Mouse (Mus musculus) ES-E14 (cell line): ENCODE measurements around the gene Syde1. TPM values are rescaled to one million over a fixed set of nuclear protein-coding genes. Genes with fewer than 3 reads are reported as not detected.

ENCODE experiments used
- DNase-seq: peaks from one replicate; pipeline ENCODE4 v3.0.0-alpha.2; 2013; ENCODE audit warnings: low read depth, low spot score
- H3K27ac ChIP-seq: 2 replicates; pipeline ENCODE4 v1.5.1; 2012; ENCODE audit warnings: low read depth, mild to moderate bottlenecking, low read length, moderate library complexity, mixed read lengths; ENCODE audit not compliant: poor library complexity, insufficient read depth, severe bottlenecking
- H3K36me3 ChIP-seq: 2 replicates; pipeline ENCODE4 v1.6.1; 2012; ENCODE audit warnings: mild to moderate bottlenecking, low read length, moderate library complexity, mixed read lengths; ENCODE audit not compliant: control insufficient read depth, poor library complexity, insufficient read depth, severe bottlenecking
- H3K4me1 ChIP-seq, 2 experiments: fragments of 150-350 bp in 1 of 2; sonication (generic) in 1 of 2; 2 replicates each; pipeline ENCODE4 v1.6.1; 2012; ENCODE audit warnings: low read length in 2 of 2, mild to moderate bottlenecking in 1 of 2, mixed read lengths in 1 of 2; ENCODE audit not compliant: control insufficient read depth in 2 of 2, insufficient read depth in 2 of 2, poor library complexity in 1 of 2
- H3K4me3 ChIP-seq, 2 experiments: fragments of 150-350 bp in 1 of 2; sonication (generic) in 1 of 2; 2 replicates each; pipeline ENCODE4 v1.5.1; 2012; ENCODE audit warnings: low read length in 2 of 2, low read depth in 1 of 2, mild to moderate bottlenecking in 1 of 2, mixed read lengths in 1 of 2; ENCODE audit not compliant: insufficient read depth in 1 of 2, poor library complexity in 1 of 2, severe bottlenecking in 1 of 2
- H3K9ac ChIP-seq: 2 replicates; pipeline ENCODE4 v1.6.1; 2012; ENCODE audit warnings: low read depth, mild to moderate bottlenecking, low read length, mixed read lengths; ENCODE audit not compliant: poor library complexity, insufficient read depth, severe bottlenecking
- H3K9me3 ChIP-seq: fragments of 150-350 bp; sonication (generic); 2 replicates; pipeline ENCODE4 v1.6.1; 2012; ENCODE audit warnings: low read depth, mild to moderate bottlenecking, low read length; ENCODE audit not compliant: control insufficient read depth, insufficient read depth
- CHD2 ChIP-seq: IDR thresholded peaks from 2 replicates; pipeline ENCODE4 v1.6.1; 2014; ENCODE audit warnings: mild to moderate bottlenecking, low read depth, low read length, inconsistent platforms
- HCFC1 ChIP-seq: IDR thresholded peaks from 2 replicates; pipeline ENCODE4 v1.6.1; 2012; ENCODE audit warnings: low read length, inconsistent platforms, borderline replicate concordance; ENCODE audit not compliant: insufficient read depth
- MAFK ChIP-seq: IDR thresholded peaks from 2 replicates; pipeline ENCODE4 v1.6.1; 2014; ENCODE audit warnings: mild to moderate bottlenecking, low read depth, low read length, inconsistent platforms; ENCODE audit not compliant: insufficient read depth
- ZC3H11A ChIP-seq: IDR thresholded peaks from 2 replicates; pipeline ENCODE4 v1.6.1; 2012; ENCODE audit warnings: low read depth, mild to moderate bottlenecking, inconsistent platforms, low read length, borderline replicate concordance
- ZNF384 ChIP-seq: IDR thresholded peaks from 2 replicates; pipeline ENCODE4 v1.6.1; 2012; ENCODE audit warnings: low read depth, low read length, inconsistent platforms
- in situ Hi-C, 2 experiments: fragments of 600-800 bp; cut with MboI; formaldehyde crosslinking; loops; one replicate each; pipeline ENCODE4 v1.15.1; 2025; ENCODE audit warnings: low sequenced_read_pairs in 2 of 2, inconsistent platforms in 1 of 2; ENCODE audit not compliant: unreplicated experiment in 2 of 2
- total RNA-seq: library from RNA; depleted of rRNA; stranded (reverse); fragments of 300-350 nt; gene quantifications from 2 replicates; pipeline ENCODE4 v1.2.3, GENCODE M21; 2012

Syde1 gene
- total RNA-seq, 1 experiment, result 5.4 TPM

GRCm38 (mm10) chr10:78607602-78608001, 15.8 kb upstream of the Syde1 start:
- Histone ChIP-seq H3K9ac (no peak overlapping the region), H3K4me1 (no peaks in the 10 kb centered on the region), H3K9me3 (no peaks in the 10 kb centered on the region), H3K4me3 (no peak overlapping the region), H3K27ac (no peak overlapping the region), H3K36me3 (no peaks in the 10 kb centered on the region)
- in situ Hi-C loops, result no loop called here
- DNase-seq, result no peak
- no peak for TF ChIP-seq HCFC1
- TF ChIP-seq ZC3H11A, result no peak
- TF ChIP-seq MAFK, result no peak
- no peak for TF ChIP-seq CHD2
- TF ChIP-seq ZNF384, result no peak

GRCm38 (mm10) chr10:78605080-78605479, 13.3 kb upstream of the Syde1 start:
- H3K9me3 ChIP-seq, result no peaks in the 10 kb centered on the region
- no peak overlapping the region for H3K4me3 ChIP-seq
- no peak for DNase-seq
- in situ Hi-C loops, result no loop called here
- no peak overlapping the region for H3K27ac ChIP-seq
- no peak overlapping the region for H3K9ac ChIP-seq
- H3K36me3 ChIP-seq, result no peaks in the 10 kb centered on the region
- TF ChIP-seq ZC3H11A (0 out of 2 replicates have a peak, but pooled peaks have one; percentile 20), MAFK (no peak), ZNF384 (peak; percentile 79)
- no peaks in the 10 kb centered on the region for H3K4me1 ChIP-seq

GRCm38 (mm10) chr10:78599865-78600264, 8.1 kb upstream of the Syde1 start:
- Histone ChIP-seq H3K9me3 (no peaks in the 10 kb centered on the region), H3K36me3 (no peaks in the 10 kb centered on the region), H3K4me3 (no peak overlapping the region), H3K4me1 (no peaks in the 10 kb centered on the region), H3K9ac (no peak overlapping the region), H3K27ac (no peak overlapping the region)
- DNase-seq, result no peak
- TF ChIP-seq ZNF384 (no peak), HCFC1 (no peak), MAFK (no peak), ZC3H11A (no peak), CHD2 (no peak)
- in situ Hi-C loops, result no loop called here

GRCm38 (mm10) chr10:78594566-78594965, 2.8 kb upstream of the Syde1 start:
- Histone ChIP-seq H3K27ac (no peak overlapping the region), H3K4me1 (peaks cover 1 to 3% of the 10 kb centered on the region in 2 experiments; a peak in 1 of 4 replicates), H3K36me3 (no peaks in the 10 kb centered on the region), H3K9ac (no peak overlapping the region), H3K4me3 (no peak overlapping the region), H3K9me3 (no peaks in the 10 kb centered on the region)
- TF ChIP-seq CHD2 (no peak), HCFC1 (no peak), ZNF384 (no peak), ZC3H11A (no peak), MAFK (no peak)
- no peak for DNase-seq
- in situ Hi-C loops, result no loop called here

- DNase-seq, result no peak
- H3K4me1 ChIP-seq, result peaks cover 1 to 3% of the 10 kb centered on the region in 2 experiments; a peak in 1 of 4 replicates
- no peak overlapping the region for H3K4me3 ChIP-seq
- H3K36me3 ChIP-seq, result no peaks in the 10 kb centered on the region
- H3K9me3 ChIP-seq, result no peaks in the 10 kb centered on the region
- in situ Hi-C loops, result no loop called here
- no peak overlapping the region for H3K9ac ChIP-seq
- TF ChIP-seq ZNF384 (no peak), ZC3H11A (no peak), CHD2 (no peak), MAFK (no peak), HCFC1 (no peak)
- H3K27ac ChIP-seq, result no peak overlapping the region
These were observed 2.4 kb upstream of the Syde1 start for GRCm38 (mm10) chr10:78594157-78594556.
